Mouse (Mus musculus): ENCODE data around the gene Ncor2. TPM values are rescaled to one million over a fixed set of nuclear protein-coding genes. Genes with fewer than 3 reads are reported as not detected.
A peak's percentile ranks its signal among the peaks of the same experiment; 100 is the strongest.

Gene Ncor2
- total RNA-seq, 2 experiments from 2014 or later: 183 to 200 TPM

- intact Hi-C loops (cut with DNase I): loop anchor here (2.0 to 5.0 kb wide), 2 partner anchors 121 to 211 kb away; no protein-coding TSS in a partner anchor
- no peak for DNase-seq (ENCODE audit: low spot score in 2 of 2)
Measured at GRCm38 (mm10) chr5:125055901-125056300, 123.1 kb downstream of the Ncor2 start.

GRCm38 (mm10) chr5:125053661-125054060 lies 125.4 kb downstream of the Ncor2 start:
- intact Hi-C loops (cut with DNase I): no loop called here
- no peak for DNase-seq (ENCODE audit: low spot score in 2 of 2)

GRCm38 (mm10) chr5:125052603-125053488 lies 126.2 kb downstream of the Ncor2 start:
- peak; percentile 29 to 74 for DNase-seq (ENCODE audit: low spot score in 2 of 2)
- intact Hi-C loops (cut with DNase I): no loop called here

- intact Hi-C loops (cut with DNase I): no loop called here
- DNase-seq (ENCODE audit: low spot score in 2 of 2): no peak
Measured at GRCm38 (mm10) chr5:125052237-125052602, 126.8 kb downstream of the Ncor2 start.

- intact Hi-C loops (cut with DNase I): no loop called here
- DNase-seq (ENCODE audit: low spot score in 2 of 2): no peak
Measured at GRCm38 (mm10) chr5:125049481-125049880, 129.5 kb downstream of the Ncor2 start.

- intact Hi-C loops (cut with DNase I): no loop called here
- no peak for DNase-seq (ENCODE audit: low spot score in 2 of 2)
Measured at GRCm38 (mm10) chr5:125046436-125046835, 132.6 kb downstream of the Ncor2 start.

GRCm38 (mm10) chr5:125045202-125045601 lies 133.8 kb downstream of the Ncor2 start:
- no peak for DNase-seq (ENCODE audit: low spot score in 2 of 2)
- intact Hi-C loops (cut with DNase I): no loop called here

- intact Hi-C loops (cut with DNase I): no loop called here
- DNase-seq (ENCODE audit: low spot score in 2 of 2): no peak
Measured at GRCm38 (mm10) chr5:125043448-125043847, 135.6 kb downstream of the Ncor2 start.

GRCm38 (mm10) chr5:125041578-125041977 lies 137.4 kb downstream of the Ncor2 start:
- intact Hi-C loops (cut with DNase I): loop anchor here (1.0 kb wide), 1 partner anchor 229 kb away; no protein-coding TSS in a partner anchor
- peak in 1 of 2 experiments; percentile 61 for DNase-seq (ENCODE audit: low spot score in 2 of 2)

GRCm38 (mm10) chr5:125040128-125040584 lies 138.9 kb downstream of the Ncor2 start:
- no peak for DNase-seq (ENCODE audit: low spot score in 2 of 2)
- intact Hi-C loops (cut with DNase I): no loop called here

GRCm38 (mm10) chr5:125039377-125040027 lies 139.5 kb downstream of the Ncor2 start:
- DNase-seq (ENCODE audit: low spot score in 2 of 2): no peak
- intact Hi-C loops (cut with DNase I): no loop called here

- no peak for DNase-seq (ENCODE audit: low spot score in 2 of 2)
- intact Hi-C loops (cut with DNase I): no loop called here
Measured at GRCm38 (mm10) chr5:125036483-125036882, 142.5 kb downstream of the Ncor2 start.

- intact Hi-C loops (cut with DNase I): no loop called here
- DNase-seq (ENCODE audit: low spot score in 2 of 2): no peak
Measured at GRCm38 (mm10) chr5:125028911-125029310, 150.1 kb downstream of the Ncor2 start.

- intact Hi-C loops (cut with DNase I): no loop called here
- peak in 1 of 2 experiments; percentile 38 for DNase-seq (ENCODE audit: low spot score in 2 of 2)
Measured at GRCm38 (mm10) chr5:125028371-125028770, 150.6 kb downstream of the Ncor2 start.

GRCm38 (mm10) chr5:125024002-125024401 lies 155.0 kb downstream of the Ncor2 start:
- peak in 1 of 2 experiments; percentile 50 for DNase-seq (ENCODE audit: low spot score in 2 of 2)
- intact Hi-C loops (cut with DNase I): no loop called here

- intact Hi-C loops (cut with DNase I): no loop called here
- DNase-seq (ENCODE audit: low spot score in 2 of 2): peak in 1 of 2 experiments; percentile 26
Measured at GRCm38 (mm10) chr5:125021298-125021697, 157.7 kb downstream of the Ncor2 start.

GRCm38 (mm10) chr5:125019099-125019498 lies 159.9 kb downstream of the Ncor2 start:
- DNase-seq (ENCODE audit: low spot score in 2 of 2): no peak
- intact Hi-C loops (cut with DNase I): no loop called here

GRCm38 (mm10) chr5:125017332-125017731 lies 161.7 kb downstream of the Ncor2 start:
- intact Hi-C loops (cut with DNase I): no loop called here
- DNase-seq (ENCODE audit: low spot score in 2 of 2): peak in 1 of 2 experiments; percentile 51

GRCm38 (mm10) chr5:125016421-125017242 lies 162.4 kb downstream of the Ncor2 start:
- intact Hi-C loops (cut with DNase I): no loop called here

GRCm38 (mm10) chr5:125015576-125015975 lies 163.4 kb downstream of the Ncor2 start:
- DNase-seq (ENCODE audit: low spot score in 2 of 2): no peak
- intact Hi-C loops (cut with DNase I): loop anchor here (2.0 kb wide), 1 partner anchor 107 kb away; no protein-coding TSS in a partner anchor

More at GRCm38 (mm10) chr5:125016421-125017242, 162.4 kb downstream of the Ncor2 start:
- DNase-seq (ENCODE audit: low spot score in 2 of 2): no peak
